Mouse (Mus musculus): ENCODE measurements around the gene Fermt3. TPM values are rescaled to one million over a fixed set of nuclear protein-coding genes. Genes with fewer than 3 reads are reported as not detected.

Gene Fermt3
- polyA plus RNA-seq, 1 experiment from 2014 or later, result 13.0 TPM

DNA sequence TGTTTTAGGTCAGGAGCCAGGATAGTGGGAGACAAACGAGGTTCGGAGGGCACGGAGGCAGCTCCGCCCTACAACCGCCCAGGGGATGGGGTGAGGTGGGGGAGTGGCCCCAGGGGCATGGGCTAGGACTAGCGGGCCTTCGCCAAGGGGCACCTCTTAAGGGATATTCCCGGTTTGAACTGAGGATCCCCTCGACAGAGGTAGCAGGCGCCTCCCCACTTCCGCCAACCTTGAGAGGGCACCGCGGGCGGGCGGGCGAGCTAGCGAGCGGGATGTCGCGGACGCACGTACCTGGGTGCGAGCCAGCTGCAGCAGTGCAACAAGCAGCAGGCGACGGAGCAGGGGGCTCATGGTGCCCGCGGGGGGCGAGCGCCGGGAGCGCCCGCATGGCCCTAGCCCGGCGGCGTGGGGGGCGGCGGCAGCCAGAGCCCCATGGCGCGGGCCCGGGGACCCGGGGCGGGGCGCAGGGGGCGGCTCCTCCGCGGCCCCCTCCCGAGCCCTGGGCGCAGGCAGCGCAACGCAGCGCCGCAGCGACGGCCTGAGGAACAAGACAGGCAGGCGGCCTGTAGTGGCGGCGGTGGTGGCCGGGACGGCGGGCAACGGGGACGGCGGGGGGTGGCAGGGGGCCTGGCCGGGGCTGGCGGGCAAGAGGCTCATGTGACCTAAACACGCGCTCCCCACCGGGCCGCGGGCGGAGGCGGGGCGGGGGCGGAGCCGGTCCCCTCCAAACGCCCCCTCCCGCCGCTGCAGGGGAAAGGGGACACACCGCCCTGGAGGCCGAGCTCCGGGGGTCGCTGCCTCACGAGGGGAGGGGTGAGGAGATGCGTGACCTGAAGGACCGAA, 32.0 kb downstream of the Fermt3 start, which contains the start of gene Vegfb:
Gene Vegfb, minus strand, starts transcription at position 591 of the 843 bp plus-strand sequence.
- Histone ChIP-seq H3K36me3 (ENCODE audit: control insufficient read depth, insufficient read depth, low read length) (peaks cover 2% of the 10 kb centered on the region; the same call in 1 of the 2 replicates), H3K4me3 (ENCODE audit: low read length) (peak within 1 kb of the TSS; percentile 87), H3K9me3 (ENCODE audit: control insufficient read depth, low read length) (no peaks in the 10 kb centered on the region), H3K9ac (ENCODE audit: low read depth, low read length) (peak within 1 kb of the TSS; percentile 95), H3K27ac (ENCODE audit: low read length) (peak within 1 kb of the TSS; percentile 91), H3K27me3 (replicated peaks; ENCODE audit: control insufficient read depth, insufficient read depth, low read length) (no peaks in the 10 kb centered on the region), H3K4me1 (ENCODE audit: control insufficient read depth, insufficient read depth, low read length) (peaks cover 20% of the 10 kb centered on the region), H3K4me2 (ENCODE audit: low read depth, low read length) (peak within 1 kb of the TSS; percentile 76)
- under 1% methylated on average over 68 of the region's 85 CpGs for WGBS
- ATAC-seq, result peak; percentile 72

DNA sequence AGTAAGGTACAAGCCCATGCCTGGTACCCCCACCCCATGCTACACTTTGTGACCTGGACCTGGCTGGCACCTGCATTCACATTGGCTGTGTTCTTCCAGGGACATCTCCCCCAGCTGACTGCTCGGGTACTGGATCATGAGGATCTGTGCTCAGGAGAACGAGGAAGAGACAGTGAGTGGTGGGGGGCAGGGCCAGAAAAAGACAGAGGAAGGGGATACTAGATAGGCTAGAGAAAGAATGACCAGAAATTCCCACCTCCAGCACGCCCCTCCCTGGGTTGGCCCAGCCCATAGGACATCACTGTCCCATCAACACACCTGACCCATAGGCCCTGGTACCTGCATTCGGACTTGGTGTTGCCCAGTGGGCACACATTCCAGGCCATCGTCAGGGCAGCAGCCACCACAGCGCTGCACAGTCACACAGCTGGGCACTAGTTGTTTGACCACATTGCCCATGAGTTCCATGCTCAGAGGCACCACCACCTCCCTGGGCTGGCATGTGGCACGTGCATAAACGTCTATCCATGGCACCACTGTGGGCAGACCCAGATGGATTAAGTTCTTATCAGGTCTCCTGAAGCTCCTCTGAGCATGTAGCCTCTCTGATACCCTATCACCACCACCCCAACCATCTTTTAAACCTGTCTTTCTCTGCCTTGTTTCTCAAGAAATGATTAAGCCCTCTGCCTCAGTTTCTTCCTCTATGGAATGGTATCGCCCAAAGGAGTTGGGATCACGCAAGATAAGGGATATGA, 33.1 kb downstream of the Fermt3 start:
- 75% methylated on average over 10 of the region's 10 CpGs for WGBS
- Histone ChIP-seq H3K4me2 (ENCODE audit: low read depth, low read length) (peak overlapping the region; percentile 76), H3K27me3 (replicated peaks; ENCODE audit: control insufficient read depth, insufficient read depth, low read length) (no peaks in the 10 kb centered on the region), H3K9me3 (ENCODE audit: control insufficient read depth, low read length) (no peaks in the 10 kb centered on the region), H3K36me3 (ENCODE audit: control insufficient read depth, insufficient read depth, low read length) (peaks cover 2% of the 10 kb centered on the region; the same call in 1 of the 2 replicates), H3K9ac (ENCODE audit: low read depth, low read length) (peak overlapping the region; percentile 95), H3K4me3 (ENCODE audit: low read length) (peak overlapping the region; percentile 87), H3K4me1 (ENCODE audit: control insufficient read depth, insufficient read depth, low read length) (peaks cover 24% of the 10 kb centered on the region), H3K27ac (ENCODE audit: low read length) (peak overlapping the region; percentile 91)
- ATAC-seq, result no peak

DNA sequence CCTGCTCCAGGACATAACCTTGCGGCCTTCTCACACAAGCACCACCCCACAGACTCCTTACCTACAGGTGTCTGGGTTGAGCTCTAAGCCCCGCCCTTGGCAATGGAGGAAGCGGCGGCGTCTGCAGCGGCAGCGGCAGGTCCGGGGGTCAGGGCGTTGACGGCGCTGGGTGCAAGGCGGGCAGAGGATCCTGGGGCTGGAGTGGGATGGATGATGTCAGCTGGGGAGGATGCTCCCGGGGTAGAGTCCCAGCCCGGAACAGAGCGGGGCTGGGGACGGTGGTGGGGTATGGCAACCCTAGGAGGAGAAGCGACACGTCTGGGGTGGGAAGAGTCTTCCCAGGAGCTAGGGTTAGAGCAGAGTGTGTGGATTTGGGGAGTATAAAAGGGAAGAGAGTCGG, 34.0 kb downstream of the Fermt3 start:
- Histone ChIP-seq H3K27me3 (replicated peaks; ENCODE audit: control insufficient read depth, insufficient read depth, low read length) (no peaks in the 10 kb centered on the region), H3K4me2 (ENCODE audit: low read depth, low read length) (no peak overlapping the region), H3K9ac (ENCODE audit: low read depth, low read length) (0 out of 2 replicates have a peak overlapping the region, but pooled peaks have one; percentile 95), H3K4me1 (ENCODE audit: control insufficient read depth, insufficient read depth, low read length) (peaks cover 24% of the 10 kb centered on the region), H3K27ac (ENCODE audit: low read length) (no peak overlapping the region), H3K36me3 (ENCODE audit: control insufficient read depth, insufficient read depth, low read length) (peaks cover 2% of the 10 kb centered on the region; the same call in 1 of the 2 replicates), H3K4me3 (ENCODE audit: low read length) (no peak overlapping the region), H3K9me3 (ENCODE audit: control insufficient read depth, low read length) (no peaks in the 10 kb centered on the region)
- WGBS, result 83% methylated on average over 19 of the region's 19 CpGs
- ATAC-seq, result no peak

DNA sequence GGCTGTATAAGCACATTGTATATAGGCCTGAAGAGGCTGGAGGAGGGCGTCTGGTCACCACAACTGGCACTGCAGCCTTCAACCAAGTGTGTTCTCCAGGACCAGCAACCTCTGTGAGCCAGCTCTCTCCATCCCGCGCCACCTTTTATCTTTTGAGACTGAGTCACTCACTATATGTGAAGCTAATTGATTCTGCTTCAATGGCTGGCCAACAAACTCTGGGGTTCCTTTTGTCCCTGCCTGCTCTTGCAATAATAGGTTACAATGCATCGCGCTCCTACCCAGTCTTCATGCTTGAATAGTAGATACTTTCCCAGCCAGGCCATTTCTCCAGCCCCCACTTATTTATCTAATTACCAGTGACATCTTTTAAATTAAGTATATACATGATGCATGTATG, 35.6 kb downstream of the Fermt3 start:
- H3K4me2 ChIP-seq (ENCODE audit: low read depth, low read length), result no peak overlapping the region
- no peaks in the 10 kb centered on the region for H3K9me3 ChIP-seq (ENCODE audit: control insufficient read depth, low read length)
- 94% methylated on average over 5 of the region's 5 CpGs for WGBS
- peaks cover 30% of the 10 kb centered on the region for H3K4me1 ChIP-seq (ENCODE audit: control insufficient read depth, insufficient read depth, low read length)
- no peak overlapping the region for H3K4me3 ChIP-seq (ENCODE audit: low read length)
- no peak for ATAC-seq
- H3K27ac ChIP-seq (ENCODE audit: low read length), result no peak overlapping the region
- no peak overlapping the region for H3K9ac ChIP-seq (ENCODE audit: low read depth, low read length)
- H3K36me3 ChIP-seq (ENCODE audit: control insufficient read depth, insufficient read depth, low read length), result peaks cover 2% of the 10 kb centered on the region; the same call in 1 of the 2 replicates
- no peaks in the 10 kb centered on the region for H3K27me3 ChIP-seq (replicated peaks; ENCODE audit: control insufficient read depth, insufficient read depth, low read length)

GRCm38 (mm10) chr19:6981465-6981864, 37.8 kb downstream of the Fermt3 start:
- H3K27ac ChIP-seq (ENCODE audit: low read length), result no peak overlapping the region
- peak overlapping the region; percentile 11; the same call in 1 of the 2 replicates for H3K9ac ChIP-seq (ENCODE audit: low read depth, low read length)
- ATAC-seq, result no peak
- no peaks in the 10 kb centered on the region for H3K27me3 ChIP-seq (replicated peaks; ENCODE audit: control insufficient read depth, insufficient read depth, low read length)
- H3K4me1 ChIP-seq (ENCODE audit: control insufficient read depth, insufficient read depth, low read length), result peaks cover 41% of the 10 kb centered on the region
- H3K4me2 ChIP-seq (ENCODE audit: low read depth, low read length), result peak overlapping the region; percentile 70; the same call in 1 of the 2 replicates
- 87% methylated on average over 4 of the region's 4 CpGs for WGBS
- H3K4me3 ChIP-seq (ENCODE audit: low read length), result no peak overlapping the region; the same call in 1 of the 2 replicates
- peaks cover 7% of the 10 kb centered on the region; the same call in 1 of the 2 replicates for H3K36me3 ChIP-seq (ENCODE audit: control insufficient read depth, insufficient read depth, low read length)
- no peaks in the 10 kb centered on the region for H3K9me3 ChIP-seq (ENCODE audit: control insufficient read depth, low read length)

DNA sequence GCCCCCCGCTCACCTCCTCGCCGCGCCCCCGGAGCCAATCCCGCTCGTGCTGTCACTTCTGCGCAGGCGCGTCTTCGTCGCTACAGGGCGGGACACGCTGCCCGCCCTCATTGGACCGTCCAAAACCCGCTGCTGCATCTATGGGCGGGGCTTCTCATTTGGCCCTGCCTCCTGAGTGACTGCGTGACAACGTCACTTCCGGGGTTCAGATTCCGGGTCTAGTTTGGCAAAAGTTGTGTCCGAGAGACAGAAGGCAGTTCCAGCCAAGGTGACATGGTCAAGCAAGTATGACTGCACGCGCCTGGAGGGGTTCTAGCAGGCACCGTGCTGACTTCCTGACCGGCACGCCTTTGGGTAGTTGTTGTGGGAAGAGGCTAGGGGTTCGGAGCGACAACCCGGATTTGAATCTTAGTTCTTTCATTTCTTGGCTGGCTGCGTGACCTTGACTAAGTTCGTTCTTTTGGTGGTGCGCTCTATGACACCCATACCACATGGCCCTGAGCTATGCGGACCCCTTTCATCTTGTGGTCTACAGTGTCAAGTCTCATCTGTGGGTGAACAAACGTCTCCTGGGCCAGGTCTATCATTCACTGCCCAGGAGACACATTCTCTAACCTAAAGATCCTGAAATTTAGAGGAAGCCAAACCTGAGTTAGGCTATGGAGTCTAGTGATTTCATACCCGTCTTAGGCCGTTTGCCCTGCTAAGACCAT, 38.7 kb downstream of the Fermt3 start, which contains the start of gene Fkbp2:
Gene Fkbp2, minus strand, starts transcription at position 121 of the 713 bp plus-strand sequence.
- H3K36me3 ChIP-seq (ENCODE audit: control insufficient read depth, insufficient read depth, low read length), result peaks cover 7% of the 10 kb centered on the region; the same call in 1 of the 2 replicates
- H3K4me3 ChIP-seq (ENCODE audit: low read length), result peak within 1 kb of the TSS; percentile 78
- peaks cover 39% of the 10 kb centered on the region for H3K4me1 ChIP-seq (ENCODE audit: control insufficient read depth, insufficient read depth, low read length)
- under 1% methylated on average over 38 of the region's 38 CpGs for WGBS
- H3K27me3 ChIP-seq (replicated peaks; ENCODE audit: control insufficient read depth, insufficient read depth, low read length), result no peaks in the 10 kb centered on the region
- H3K9me3 ChIP-seq (ENCODE audit: control insufficient read depth, low read length), result no peaks in the 10 kb centered on the region
- ATAC-seq, result peak; percentile 84
- H3K9ac ChIP-seq (ENCODE audit: low read depth, low read length), result peak within 1 kb of the TSS; percentile 95
- peak within 1 kb of the TSS; percentile 95 for H3K27ac ChIP-seq (ENCODE audit: low read length)
- peak within 1 kb of the TSS; percentile 83 for H3K4me2 ChIP-seq (ENCODE audit: low read depth, low read length)

- H3K4me3 ChIP-seq (ENCODE audit: low read length), result peak overlapping the region; percentile 78
- peaks cover 35% of the 10 kb centered on the region for H3K4me1 ChIP-seq (ENCODE audit: control insufficient read depth, insufficient read depth, low read length)
- peak overlapping the region; percentile 83 for H3K4me2 ChIP-seq (ENCODE audit: low read depth, low read length)
- no peaks in the 10 kb centered on the region for H3K9me3 ChIP-seq (ENCODE audit: control insufficient read depth, low read length)
- peak overlapping the region; percentile 95 for H3K27ac ChIP-seq (ENCODE audit: low read length)
- H3K27me3 ChIP-seq (replicated peaks; ENCODE audit: control insufficient read depth, insufficient read depth, low read length), result no peaks in the 10 kb centered on the region
- H3K9ac ChIP-seq (ENCODE audit: low read depth, low read length), result peak overlapping the region; percentile 95
- under 1% methylated on average over 59 of the region's 59 CpGs for WGBS
- ATAC-seq, result peak; percentile 92
- H3K36me3 ChIP-seq (ENCODE audit: control insufficient read depth, insufficient read depth, low read length), result peaks cover 7% of the 10 kb centered on the region; the same call in 1 of the 2 replicates
Observed at GRCm38 (mm10) chr19:6979486-6980380, 39.5 kb downstream of the Fermt3 start.

- peak overlapping the region; percentile 78 for H3K4me3 ChIP-seq (ENCODE audit: low read length)
- H3K27me3 ChIP-seq (replicated peaks; ENCODE audit: control insufficient read depth, insufficient read depth, low read length), result no peaks in the 10 kb centered on the region
- no peak for ATAC-seq
- peaks cover 35% of the 10 kb centered on the region for H3K4me1 ChIP-seq (ENCODE audit: control insufficient read depth, insufficient read depth, low read length)
- H3K9me3 ChIP-seq (ENCODE audit: control insufficient read depth, low read length), result no peaks in the 10 kb centered on the region
- peak overlapping the region; percentile 79 for H3K9ac ChIP-seq (ENCODE audit: low read depth, low read length)
- 7% methylated on average over 11 of the region's 11 CpGs for WGBS
- H3K27ac ChIP-seq (ENCODE audit: low read length), result peak overlapping the region; percentile 83
- H3K36me3 ChIP-seq (ENCODE audit: control insufficient read depth, insufficient read depth, low read length), result peaks cover 7% of the 10 kb centered on the region; the same call in 1 of the 2 replicates
- H3K4me2 ChIP-seq (ENCODE audit: low read depth, low read length), result peak overlapping the region; percentile 83
Observed at GRCm38 (mm10) chr19:6979001-6979479, 40.2 kb downstream of the Fermt3 start.

Measured in intestine, embryonic 16.5 days (tissue).